Mouse (Mus musculus) heart, embryonic 11.5 days (tissue): ENCODE measurements around the gene Zrsr1. TPM values are rescaled to one million over a fixed set of nuclear protein-coding genes. Genes with fewer than 3 reads are reported as not detected.

Experiments
- ATAC-seq: fragments of 200-750 bp; cut with Nextera tagmentation; replicated peaks from 2 replicates; pipeline ENCODE4 v1.8.0; 2017; ENCODE audit warnings: moderate library complexity; ENCODE audit not compliant: insufficient number of reproducible peaks, low FRiP score, low TSS enrichment
- H3K27ac ChIP-seq: fragments of 300-500 bp; sonication (generic); 2 replicates; pipeline ENCODE4 v1.5.1; 2014; ENCODE audit warnings: mild to moderate bottlenecking, low read depth, low read length
- H3K27me3 ChIP-seq: fragments of 300-500 bp; sonication (generic); 2 replicates; pipeline ENCODE4 v1.6.1; 2014; ENCODE audit warnings: mild to moderate bottlenecking, low read length, mixed read lengths; ENCODE audit not compliant: control insufficient read depth, insufficient read depth
- H3K36me3 ChIP-seq: fragments of 300-500 bp; sonication (generic); 2 replicates; pipeline ENCODE4 v1.6.1; 2014; ENCODE audit warnings: mild to moderate bottlenecking, low read length, moderate library complexity, mixed read lengths; ENCODE audit not compliant: control insufficient read depth, insufficient read depth
- H3K4me1 ChIP-seq: fragments of 300-500 bp; sonication (generic); 2 replicates; pipeline ENCODE4 v1.6.1; 2014; ENCODE audit warnings: low read length; ENCODE audit not compliant: control insufficient read depth, insufficient read depth
- H3K4me2 ChIP-seq: fragments of 300-500 bp; sonication (generic); 2 replicates; pipeline ENCODE4 v1.6.1; 2014; ENCODE audit warnings: mild to moderate bottlenecking, moderate library complexity
- H3K4me3 ChIP-seq: fragments of 300-500 bp; sonication (generic); 2 replicates; pipeline ENCODE4 v1.5.1; 2014; ENCODE audit warnings: low read depth, low read length
- H3K9ac ChIP-seq: fragments of 300-500 bp; sonication (generic); 2 replicates; pipeline ENCODE4 v1.6.1; 2014; ENCODE audit warnings: mild to moderate bottlenecking, low read depth, low read length, moderate library complexity
- H3K9me3 ChIP-seq: fragments of 300-500 bp; sonication (generic); replicated peaks from 2 replicates; pipeline ENCODE4 v1.6.1; 2016; ENCODE audit warnings: low read length; ENCODE audit not compliant: control insufficient read depth
- WGBS: fragments of 180-500 bp; shearing (Covaris S2); extraction: QIAGEN DNeasy Blood & Tissue Kit; methylation state at CpG from one replicate; pipeline ENCODE4 v1.1.7; 2014; ENCODE audit not compliant: insufficient replicate concordance; 5-methylcytosine and 5-hydroxymethylcytosine counted together
- polyA plus RNA-seq: library from polyadenylated mRNA; unstranded; fragments of >200 nt; fragmentation: Nextera tagmentation; extraction: Ambion mirVana; gene quantifications from 2 replicates; pipeline ENCODE4 v1.2.1, GENCODE M21; 2014

Zrsr1 gene
- polyA plus RNA-seq, 1 experiment from 2014 or later, result 3.1 TPM

DNA sequence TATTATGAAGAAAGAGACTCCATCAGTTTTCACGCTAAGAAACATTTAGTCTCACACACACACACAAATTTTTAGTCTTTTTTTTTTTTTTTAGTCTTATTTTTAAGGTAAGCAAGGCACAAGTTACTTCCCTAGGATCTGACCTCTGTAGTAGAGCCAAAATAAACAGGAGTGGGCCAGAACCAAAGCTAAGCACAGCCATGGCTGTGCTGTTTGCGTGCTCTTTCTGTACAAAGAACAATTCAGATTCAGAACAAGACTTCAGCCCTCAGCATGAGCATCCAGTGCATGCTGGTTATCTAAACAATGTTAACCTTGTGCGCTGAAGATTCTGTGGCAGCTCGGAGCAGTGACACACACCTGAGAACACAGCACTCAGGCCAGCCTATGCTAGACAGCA lies 7.4 kb upstream of the Zrsr1 start:
- H3K4me1 ChIP-seq, result no peaks in the 10 kb centered on the region
- peaks cover 2% of the 10 kb centered on the region; the same call in 1 of the 2 replicates for H3K36me3 ChIP-seq
- H3K4me2 ChIP-seq, result no peak overlapping the region
- no peaks in the 10 kb centered on the region for H3K27me3 ChIP-seq
- H3K4me3 ChIP-seq, result no peak overlapping the region
- H3K27ac ChIP-seq, result no peak overlapping the region
- H3K9ac ChIP-seq, result no peak overlapping the region
- ATAC-seq, result no peak
- WGBS, result 73% methylated on average over 4 of the region's 4 CpGs
- H3K9me3 ChIP-seq, result 0 out of 2 replicates have a peak, but pooled peaks cover 4% of the 10 kb centered on the region

DNA sequence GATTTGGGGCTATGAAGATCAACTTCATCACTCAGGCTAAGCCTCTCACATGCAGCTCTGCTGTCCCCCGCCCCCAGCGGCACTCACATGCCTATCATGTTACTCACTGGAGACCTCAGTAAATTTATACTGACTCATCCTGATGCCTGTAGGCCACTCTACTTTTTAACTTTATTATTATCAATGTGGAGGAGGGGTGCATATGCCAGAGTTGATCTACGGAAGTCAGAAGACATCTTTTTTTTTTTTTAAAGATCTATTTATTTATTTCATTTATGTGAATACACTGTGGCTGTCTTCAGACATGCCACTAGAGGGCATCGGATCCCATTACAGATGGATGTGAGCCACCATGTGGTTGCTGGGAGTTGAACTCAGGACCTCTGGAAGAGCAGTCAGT lies 6.3 kb upstream of the Zrsr1 start:
- H3K4me3 ChIP-seq, result no peak overlapping the region
- peaks cover 2% of the 10 kb centered on the region; the same call in 1 of the 2 replicates for H3K36me3 ChIP-seq
- no peak overlapping the region for H3K27ac ChIP-seq
- peaks cover 5% of the 10 kb centered on the region; the same call in 1 of the 2 replicates for H3K9me3 ChIP-seq
- ATAC-seq, result no peak
- no peaks in the 10 kb centered on the region for H3K4me1 ChIP-seq
- 75% methylated on average over 4 of the region's 4 CpGs for WGBS
- no peak overlapping the region for H3K4me2 ChIP-seq
- no peaks in the 10 kb centered on the region for H3K27me3 ChIP-seq
- H3K9ac ChIP-seq, result no peak overlapping the region

DNA sequence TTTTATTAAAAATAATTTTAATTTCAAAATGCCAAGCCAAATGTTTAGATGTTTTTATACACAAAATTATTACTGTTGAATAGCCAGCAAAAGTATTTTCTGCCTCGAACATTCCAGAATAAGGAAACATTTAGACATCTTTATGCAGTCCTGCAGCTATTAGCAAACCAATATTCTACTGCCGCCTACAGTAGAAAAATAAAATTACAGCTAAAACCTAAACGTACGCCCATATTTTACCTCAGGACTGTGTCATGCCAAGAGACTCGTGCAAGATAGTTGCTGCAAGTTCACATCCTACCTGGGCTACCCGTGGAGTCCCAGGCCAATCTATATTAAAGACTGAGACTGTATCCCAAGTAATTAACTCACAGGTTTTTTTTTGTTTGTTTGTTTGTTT lies 2.3 kb upstream of the Zrsr1 start:
- Histone ChIP-seq H3K4me1 (0 out of 2 replicates have a peak, but pooled peaks cover 3% of the 10 kb centered on the region), H3K27me3 (no peaks in the 10 kb centered on the region), H3K4me2 (no peak overlapping the region), H3K9ac (no peak overlapping the region), H3K27ac (no peak overlapping the region), H3K4me3 (no peak overlapping the region), H3K9me3 (peaks cover 20% of the 10 kb centered on the region), H3K36me3 (peaks cover 9% of the 10 kb centered on the region; the same call in 1 of the 2 replicates)
- WGBS, result 68% methylated on average over 6 of the region's 6 CpGs
- ATAC-seq, result no peak

DNA sequence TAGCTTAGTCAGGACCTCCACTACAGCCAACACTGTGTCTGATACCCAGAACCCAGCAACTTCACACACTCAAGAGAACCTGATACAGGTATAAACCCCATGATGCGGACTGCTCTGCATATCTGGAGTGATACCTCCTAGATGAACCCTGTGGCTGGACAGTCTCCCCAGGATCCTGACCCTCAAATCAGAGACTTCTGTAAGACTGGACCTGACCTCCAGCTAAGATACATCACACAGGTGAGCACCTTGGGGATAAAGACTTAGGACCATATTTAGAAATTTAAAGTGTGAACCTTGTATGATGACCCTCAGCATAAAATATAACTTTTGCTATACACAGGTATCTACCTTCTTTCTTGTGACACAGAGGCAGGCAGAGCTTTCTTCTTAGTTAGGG lies 1.3 kb upstream of the Zrsr1 start:
- Histone ChIP-seq H3K9ac (no peak overlapping the region), H3K4me1 (0 out of 2 replicates have a peak, but pooled peaks cover 3% of the 10 kb centered on the region), H3K4me3 (no peak overlapping the region), H3K27ac (no peak overlapping the region), H3K4me2 (no peak overlapping the region), H3K9me3 (peaks cover 20% of the 10 kb centered on the region), H3K36me3 (peaks cover 9% of the 10 kb centered on the region; the same call in 1 of the 2 replicates), H3K27me3 (no peaks in the 10 kb centered on the region)
- WGBS, result 79% methylated on average over 1 of the region's 1 CpGs
- no peak for ATAC-seq

DNA sequence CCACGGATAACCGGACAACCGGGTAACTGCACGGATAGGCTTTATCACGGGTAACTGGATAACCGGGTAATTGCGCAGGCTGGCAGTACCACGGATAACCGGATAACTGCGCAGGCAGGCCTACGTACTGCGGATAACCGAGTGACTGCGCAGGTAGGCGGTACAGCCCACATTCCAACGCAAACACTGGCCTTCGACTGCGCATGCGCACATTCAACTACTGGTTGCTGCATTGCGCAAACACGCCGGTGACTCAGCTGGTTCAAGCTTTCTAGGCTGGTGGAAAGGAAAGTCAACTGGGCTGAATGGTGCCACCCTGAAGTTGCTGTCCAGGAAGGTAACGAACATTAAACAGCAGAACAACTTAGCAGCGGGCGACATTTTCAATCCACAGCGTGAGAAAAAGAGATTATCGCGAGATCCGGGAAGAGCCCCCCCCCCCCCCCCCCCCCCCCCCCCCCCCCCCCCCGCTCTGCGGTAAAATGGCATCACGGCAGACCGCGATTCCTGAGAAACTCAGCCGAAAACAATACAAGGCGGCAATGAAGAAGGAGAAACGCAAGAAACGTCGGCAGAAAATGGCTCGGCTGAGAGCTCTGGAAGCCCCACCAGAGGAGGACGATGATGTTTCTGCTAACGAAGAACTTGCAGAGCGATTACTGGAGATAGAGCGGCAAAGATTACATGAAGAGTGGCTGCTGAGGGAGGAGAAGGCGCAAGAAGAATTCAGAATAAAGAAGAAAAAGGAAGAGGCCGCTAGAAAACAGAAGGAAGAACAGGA lies 1.1 kb downstream of the Zrsr1 start:
- Histone ChIP-seq H3K27ac (peak overlapping the region; percentile 70), H3K9ac (peak overlapping the region; percentile 67; the same call in 1 of the 2 replicates), H3K27me3 (no peaks in the 10 kb centered on the region), H3K4me3 (peak overlapping the region; percentile 62), H3K4me1 (0 out of 2 replicates have a peak, but pooled peaks cover 3% of the 10 kb centered on the region), H3K4me2 (peak overlapping the region; percentile 78), H3K9me3 (peaks cover 16% of the 10 kb centered on the region), H3K36me3 (peaks cover 7% of the 10 kb centered on the region; the same call in 1 of the 2 replicates)
- 52% methylated on average over 45 of the region's 46 CpGs for WGBS
- ATAC-seq, result peak; percentile 70

DNA sequence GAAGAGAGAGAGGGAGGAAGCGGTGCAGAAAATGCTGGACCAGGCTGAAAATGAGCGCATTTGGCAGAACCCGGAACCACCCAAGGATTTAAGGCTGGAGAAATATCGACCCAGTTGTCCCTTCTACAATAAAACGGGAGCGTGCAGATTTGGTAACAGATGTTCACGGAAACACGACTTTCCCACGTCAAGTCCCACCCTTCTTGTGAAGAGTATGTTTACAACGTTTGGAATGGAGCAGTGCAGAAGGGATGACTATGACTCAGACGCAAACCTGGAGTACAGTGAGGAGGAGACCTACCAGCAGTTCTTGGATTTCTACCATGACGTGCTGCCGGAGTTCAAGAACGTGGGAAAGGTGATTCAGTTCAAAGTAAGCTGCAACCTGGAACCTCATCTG lies 1.8 kb downstream of the Zrsr1 start:
- H3K27ac ChIP-seq, result no peak overlapping the region
- H3K9me3 ChIP-seq, result peaks cover 16% of the 10 kb centered on the region
- H3K27me3 ChIP-seq, result no peaks in the 10 kb centered on the region
- peak overlapping the region; percentile 69 for H3K4me2 ChIP-seq
- 0 out of 2 replicates have a peak, but pooled peaks cover 3% of the 10 kb centered on the region for H3K4me1 ChIP-seq
- WGBS, result 50% methylated on average over 14 of the region's 14 CpGs
- H3K4me3 ChIP-seq, result peak overlapping the region; percentile 49
- no peak for ATAC-seq
- H3K9ac ChIP-seq, result peak overlapping the region; percentile 30; the same call in 1 of the 2 replicates
- H3K36me3 ChIP-seq, result peaks cover 9% of the 10 kb centered on the region; the same call in 1 of the 2 replicates

DNA sequence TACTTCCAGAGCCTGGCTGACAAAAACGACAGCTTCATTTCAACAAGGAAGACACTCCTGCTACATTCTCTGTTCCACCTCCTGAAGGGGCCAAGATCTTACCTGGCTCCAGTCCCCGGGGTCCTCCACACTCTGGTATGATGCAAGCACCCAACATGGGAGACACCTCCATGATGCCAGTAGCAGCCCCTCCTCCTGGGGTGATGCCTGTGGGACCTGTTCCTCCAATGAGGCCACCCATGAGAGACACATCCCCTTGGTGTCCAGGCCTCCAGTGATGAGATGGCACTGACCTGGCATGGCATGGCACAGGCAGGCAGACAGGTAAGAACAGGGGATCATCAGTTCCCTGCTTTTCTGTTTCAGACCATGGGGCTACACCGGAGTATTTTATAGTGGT lies 6.4 kb downstream of the Zrsr1 start:
- no peak overlapping the region for H3K4me3 ChIP-seq
- H3K4me2 ChIP-seq, result no peak overlapping the region
- peaks cover 5% of the 10 kb centered on the region; the same call in 1 of the 2 replicates for H3K36me3 ChIP-seq
- no peak for ATAC-seq
- H3K27me3 ChIP-seq, result no peaks in the 10 kb centered on the region
- no peaks in the 10 kb centered on the region for H3K9me3 ChIP-seq
- WGBS, result 86% methylated on average over 3 of the region's 3 CpGs
- no peak overlapping the region for H3K9ac ChIP-seq
- peaks cover 11% of the 10 kb centered on the region for H3K4me1 ChIP-seq
- H3K27ac ChIP-seq, result no peak overlapping the region

DNA sequence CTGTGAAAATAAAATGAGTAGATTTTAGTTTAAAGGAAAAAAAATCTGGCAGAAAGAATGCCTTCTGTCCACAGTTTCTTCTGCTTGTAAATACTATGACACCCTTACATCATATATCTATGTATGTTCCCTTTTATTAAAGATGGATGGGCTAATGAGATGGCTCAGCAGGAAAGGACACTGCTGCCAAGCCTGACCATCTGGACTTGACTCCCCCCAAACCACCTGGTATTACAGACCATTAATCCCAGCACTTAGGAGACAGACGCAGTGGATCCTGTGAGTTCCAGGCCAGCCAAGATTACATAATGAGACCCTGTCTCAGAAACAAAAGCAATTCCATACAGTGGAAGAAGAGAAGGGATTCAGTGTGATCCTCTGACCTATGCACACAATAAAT lies 6.9 kb downstream of the Zrsr1 start:
- no peak for ATAC-seq
- Histone ChIP-seq H3K4me1 (peaks cover 11% of the 10 kb centered on the region), H3K4me3 (no peak overlapping the region), H3K27ac (no peak overlapping the region), H3K4me2 (no peak overlapping the region), H3K9ac (no peak overlapping the region), H3K27me3 (no peaks in the 10 kb centered on the region), H3K36me3 (peaks cover 4% of the 10 kb centered on the region; the same call in 1 of the 2 replicates), H3K9me3 (no peaks in the 10 kb centered on the region)
- 76% methylated on average over 1 of the region's 1 CpGs for WGBS
